ENCODE assay signal across 27 mouse cellular contexts in genomic region chr8:65331136-65331535, GRCm38 (mm10).
A peak's percentile ranks its signal among the peaks of the same experiment; 100 is the strongest.
DNase-seq lines count a peak whose midpoint lies in the region; ATAC-seq and TF ChIP-seq lines count a peak whose summit lies in the region.
"Had no signal": no experiment of that assay in that cellular context is flagged by ENCODE, and none has a peak within 500 bp of the region (broad histone marks: within the 10 kb centered on the region; RNA-seq: fewer than 3 reads in every experiment).

No protein-coding gene starts in this region.

- no peak for TF ChIP-seq CTCF in forebrain, postnatal 0 days (IDR thresholded peaks at IDR 0.05; ENCODE audit: low read depth)

- H3K36me3 ChIP-seq in forebrain, embryonic 15.5 days: no peaks in the 10 kb centered on the region
- no peaks in the 10 kb centered on the region for H3K36me3 ChIP-seq in forebrain, embryonic 11.5 days (ENCODE audit: control insufficient read depth, insufficient read depth, low read length)
- no peaks in the 10 kb centered on the region for H3K36me3 ChIP-seq in forebrain, postnatal 0 days (ENCODE audit: insufficient read depth)
- H3K36me3 ChIP-seq: embryonic facial prominence, embryonic 12.5 days; G1E; heart, embryonic 10.5 days; heart, embryonic 15.5 days; hindbrain, embryonic 12.5 days; limb, embryonic 12.5 days; liver, embryonic 15.5 days; lung, embryonic 15.5 days; midbrain, embryonic 13.5 days; stomach, embryonic 15.5 days had no signal

- H3K9ac ChIP-seq in forebrain, embryonic 15.5 days (replicated peaks): no peak overlapping the region
- H3K9ac ChIP-seq in forebrain, embryonic 11.5 days (ENCODE audit: low read length): no peak overlapping the region
- H3K9ac ChIP-seq in forebrain, postnatal 0 days: no peak overlapping the region
- H3K9ac ChIP-seq: embryonic facial prominence, embryonic 12.5 days; heart, embryonic 15.5 days; hindbrain, embryonic 12.5 days; limb, embryonic 12.5 days; liver, embryonic 15.5 days; lung, embryonic 15.5 days; midbrain, embryonic 13.5 days; stomach, embryonic 15.5 days had no signal

- no peaks in the 10 kb centered on the region for H3K27me3 ChIP-seq in forebrain, embryonic 15.5 days
- no peaks in the 10 kb centered on the region for H3K27me3 ChIP-seq in forebrain, embryonic 11.5 days (ENCODE audit: control insufficient read depth, insufficient read depth, low read length)
- H3K27me3 ChIP-seq in forebrain, postnatal 0 days (ENCODE audit: insufficient read depth, low read length): no peaks in the 10 kb centered on the region
- H3K27me3 ChIP-seq: embryonic facial prominence, embryonic 12.5 days; heart, embryonic 15.5 days; hindbrain, embryonic 12.5 days; limb, embryonic 12.5 days; liver, embryonic 15.5 days; lung, embryonic 15.5 days; midbrain, embryonic 13.5 days; Patski; stomach, embryonic 15.5 days had no signal

- 32% methylated on average over 1 of the region's 1 CpGs for WGBS in forebrain, embryonic 15.5 days
- WGBS in forebrain, embryonic 11.5 days: 89% methylated on average over 1 of the region's 1 CpGs
- 34% methylated on average over 1 of the region's 1 CpGs for WGBS in forebrain, postnatal 0 days

- no peaks in the 10 kb centered on the region for H3K9me3 ChIP-seq in forebrain, embryonic 15.5 days
- H3K9me3 ChIP-seq in forebrain, embryonic 11.5 days (ENCODE audit: control insufficient read depth, low read length): no peaks in the 10 kb centered on the region
- H3K9me3 ChIP-seq in forebrain, postnatal 0 days (ENCODE audit: low read length): no peaks in the 10 kb centered on the region
- H3K9me3 ChIP-seq: embryonic facial prominence, embryonic 12.5 days; G1E; heart, embryonic 10.5 days; heart, embryonic 15.5 days; hindbrain, embryonic 12.5 days; limb, embryonic 12.5 days; liver, embryonic 15.5 days; lung, embryonic 15.5 days; midbrain, embryonic 13.5 days; stomach, embryonic 15.5 days had no signal

- no peak for DNase-seq in forebrain, embryonic 11.5 days (ENCODE audit: low spot score)
- DNase-seq in 3T3-L1 (ENCODE audit: low read depth, low spot score): peak; percentile 38
- peak; percentile 5 for DNase-seq in NIH3T3 (ENCODE audit: low read depth)
- DNase-seq in forebrain, postnatal 0 days: peak; percentile 22
- DNase-seq: adrenal gland, postnatal 25 days; cerebellum, adult 2 months; embryo, embryonic 11 days; gastrocnemius, postnatal 10 days; kidney, adult 8-10 months; kidney, postnatal 10 days; layer of hippocampus, adult 9-11 months; right cerebral cortex, postnatal 25 days had no signal

- H3K4me1 ChIP-seq in forebrain, embryonic 15.5 days: no peaks in the 10 kb centered on the region
- H3K4me1 ChIP-seq in forebrain, embryonic 11.5 days (replicated peaks; ENCODE audit: control insufficient read depth, insufficient read depth, low read length): no peaks in the 10 kb centered on the region
- no peaks in the 10 kb centered on the region for H3K4me1 ChIP-seq in forebrain, postnatal 0 days (ENCODE audit: insufficient read depth)
- H3K4me1 ChIP-seq: embryonic facial prominence, embryonic 12.5 days; heart, embryonic 10.5 days; heart, embryonic 15.5 days; hindbrain, embryonic 12.5 days; limb, embryonic 12.5 days; liver, embryonic 15.5 days; lung, embryonic 15.5 days; midbrain, embryonic 13.5 days; stomach, embryonic 15.5 days had no signal

- no peak overlapping the region for H3K4me3 ChIP-seq in forebrain, embryonic 15.5 days
- no peak overlapping the region for H3K4me3 ChIP-seq in forebrain, embryonic 11.5 days (ENCODE audit: low read depth, low read length)
- H3K4me3 ChIP-seq in forebrain, postnatal 0 days (ENCODE audit: low read depth, low read length): no peak overlapping the region
- H3K4me3 ChIP-seq: embryonic facial prominence, embryonic 12.5 days; heart, embryonic 10.5 days; heart, embryonic 15.5 days; hindbrain, embryonic 12.5 days; limb, embryonic 12.5 days; liver, embryonic 15.5 days; lung, embryonic 15.5 days; midbrain, embryonic 13.5 days; stomach, embryonic 15.5 days had no signal

- H3K27ac ChIP-seq in forebrain, embryonic 15.5 days (replicated peaks): no peak overlapping the region
- H3K27ac ChIP-seq in forebrain, embryonic 11.5 days (ENCODE audit: low read depth, low read length): no peak overlapping the region
- no peak overlapping the region for H3K27ac ChIP-seq in forebrain, postnatal 0 days (ENCODE audit: low read depth, low read length)
- H3K27ac ChIP-seq: embryonic facial prominence, embryonic 12.5 days; heart, embryonic 10.5 days; heart, embryonic 15.5 days; hindbrain, embryonic 12.5 days; limb, embryonic 12.5 days; liver, embryonic 15.5 days; lung, embryonic 15.5 days; macrophage; midbrain, embryonic 13.5 days; stomach, embryonic 15.5 days had no signal

- H3K4me2 ChIP-seq in forebrain, embryonic 15.5 days (replicated peaks): no peak overlapping the region
- no peak overlapping the region for H3K4me2 ChIP-seq in forebrain, embryonic 11.5 days (ENCODE audit: low read depth, low read length, severe bottlenecking)
- no peak overlapping the region for H3K4me2 ChIP-seq in forebrain, postnatal 0 days (ENCODE audit: low read depth)
- H3K4me2 ChIP-seq: embryonic facial prominence, embryonic 12.5 days; heart, embryonic 15.5 days; hindbrain, embryonic 12.5 days; limb, embryonic 12.5 days; liver, embryonic 15.5 days; lung, embryonic 15.5 days; midbrain, embryonic 13.5 days; stomach, embryonic 15.5 days had no signal

- ATAC-seq in forebrain, embryonic 15.5 days (replicated peaks): 0 out of 2 replicates have a peak, but pooled peaks have one; percentile 26
- no peak for ATAC-seq in forebrain, embryonic 11.5 days (replicated peaks; ENCODE audit: low FRiP score)
- no peak for ATAC-seq in forebrain, postnatal 0 days
- ATAC-seq in monocyte, adult 5-6 weeks (replicated peaks; ENCODE audit: insufficient number of reproducible peaks, low FRiP score, low TSS enrichment, poor library complexity, severe bottlenecking): no peak
- ATAC-seq: intestine, embryonic 16.5 days; midbrain, embryonic 13.5 days; Patski had no signal
